Mouse (Mus musculus) gastrocnemius, adult 2 months (tissue): Measurements from ENCODE around the gene Tnk2. TPM values are rescaled to one million over a fixed set of nuclear protein-coding genes. Genes with fewer than 3 reads are reported as not detected.

Experiments used
- DNase-seq: peaks from one replicate; pipeline ENCODE4 v3.0.0; 2022
- H3K27ac ChIP-seq: fragments of 200-600 bp; 2 replicates; pipeline ENCODE4 v1.8.1; 2022; ENCODE audit warnings: mild to moderate bottlenecking
- H3K4me3 ChIP-seq: fragments of 200-600 bp; 2 replicates; pipeline ENCODE4 v1.8.1; 2022; ENCODE audit warnings: mild to moderate bottlenecking, moderate library complexity
- CTCF ChIP-seq: fragments of 200-600 bp; IDR thresholded peaks from 2 replicates; pipeline ENCODE4 v1.8.1; 2022; ENCODE audit warnings: antibody characterized with exemption, mild to moderate bottlenecking, moderate library complexity
- intact Hi-C: fragments of 180-260 bp; cut with DNase I; formaldehyde crosslinking; loops from one replicate; pipeline ENCODE4 v1.15.1; 2025
- total RNA-seq, 2 experiments: library from RNA; stranded (reverse); gene quantifications; 2 replicates each; pipeline ENCODE4 v1.2.3; 2021

Gene Tnk2
- total RNA-seq, 2 experiments from 2014 or later = 48.4 to 54.4 TPM

DNA sequence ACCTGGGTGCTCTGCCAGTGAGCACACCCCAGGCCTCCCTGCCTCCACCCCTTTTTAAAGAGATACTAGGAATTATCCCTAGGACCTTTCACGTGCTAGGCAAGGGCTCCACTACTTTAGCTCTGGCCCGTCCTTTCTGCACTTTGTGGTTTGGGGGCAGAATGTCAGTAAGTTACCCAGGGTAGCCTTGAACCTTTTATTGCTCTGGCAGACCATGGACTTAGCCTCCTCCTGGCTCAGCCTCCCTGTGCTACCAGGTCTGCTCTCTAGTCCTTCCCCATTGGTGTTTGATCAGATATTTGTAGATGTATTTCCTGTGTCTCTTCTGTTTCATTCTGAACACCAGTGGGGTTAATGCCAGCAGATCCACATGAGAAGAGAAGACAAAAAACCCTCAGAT lies 20.5 kb downstream of the Tnk2 start:
- intact Hi-C loops = no loop called here
- Histone ChIP-seq H3K27ac (peak overlapping the region; percentile 97), H3K4me3 (peak overlapping the region; percentile 82; the same call in 1 of the 2 replicates)
- TF ChIP-seq CTCF = no peak
- DNase-seq = no peak

- H3K27ac ChIP-seq = peak overlapping the region; percentile 97
- peak overlapping the region; percentile 61 for H3K4me3 ChIP-seq
- DNase-seq = peak; percentile 43
- TF ChIP-seq CTCF = no peak
- intact Hi-C loops = no loop called here
Observed at GRCm38 (mm10) chr16:32665851-32666665, 22.4 kb downstream of the Tnk2 start.

DNA sequence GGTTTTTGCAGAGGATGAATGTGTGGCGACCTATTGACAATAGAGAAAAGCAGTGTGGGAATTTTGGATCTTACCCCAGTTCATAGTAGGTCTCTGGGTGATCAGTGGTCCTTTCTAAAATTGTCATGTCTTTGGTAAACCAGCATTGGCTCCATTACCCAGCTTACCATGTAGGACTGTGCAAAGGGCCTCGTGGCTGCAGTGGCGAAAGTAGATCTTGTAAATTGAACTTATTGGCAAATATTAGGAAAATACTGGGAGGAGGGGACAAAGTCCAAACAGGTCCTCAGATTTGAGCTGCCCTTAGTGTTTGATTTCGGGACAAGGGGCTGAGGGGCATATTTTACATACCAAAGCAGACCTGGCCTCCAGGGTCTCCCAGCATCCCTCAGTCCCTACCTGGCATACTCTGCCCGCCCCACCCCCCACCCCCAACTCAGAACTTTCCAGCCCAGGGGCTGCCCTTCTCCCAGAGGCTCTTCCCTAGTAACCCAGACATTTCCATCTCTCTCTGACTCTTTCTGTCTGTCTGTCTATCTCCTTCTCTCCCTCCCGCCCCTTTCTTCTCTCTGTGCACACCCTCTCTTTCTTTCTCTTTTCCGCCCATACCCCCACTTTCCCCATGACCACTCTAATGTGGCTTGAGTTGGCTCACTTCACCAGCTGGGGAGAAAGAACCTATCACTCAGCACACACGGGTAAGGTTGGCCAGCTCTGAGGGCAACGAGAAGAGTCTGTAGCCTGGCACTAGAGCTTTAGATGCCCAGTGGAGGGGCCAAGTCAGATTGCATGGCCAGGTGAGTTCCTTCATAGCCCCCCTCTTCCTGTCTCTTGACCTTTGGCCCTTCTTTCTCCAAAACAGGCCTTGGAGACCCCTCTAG lies 23.2 kb downstream of the Tnk2 start:
- no peak for TF ChIP-seq CTCF
- intact Hi-C loops = no loop called here
- peak overlapping the region; percentile 97 for H3K27ac ChIP-seq
- no peak for DNase-seq
- peak overlapping the region; percentile 61 for H3K4me3 ChIP-seq

DNA sequence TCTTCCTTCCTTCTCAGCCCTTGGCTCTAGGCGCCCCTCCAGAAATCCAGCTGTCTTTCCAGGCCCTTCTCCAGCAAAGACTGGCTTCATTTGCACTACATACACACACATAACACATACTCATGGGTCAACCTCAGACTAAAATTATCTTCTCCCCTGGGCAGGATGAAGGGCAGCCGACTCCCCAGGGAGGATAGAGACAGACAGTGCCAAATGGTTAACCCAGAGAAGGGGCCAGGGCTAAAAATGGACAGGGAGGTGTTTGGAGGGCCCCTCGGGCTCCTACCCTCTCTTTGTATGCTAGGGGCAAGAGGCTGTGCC lies 23.8 kb downstream of the Tnk2 start:
- TF ChIP-seq CTCF = no peak
- peak; percentile 75 for DNase-seq
- Histone ChIP-seq H3K27ac (peak overlapping the region; percentile 97), H3K4me3 (peak overlapping the region; percentile 61)
- intact Hi-C loops = no loop called here

DNA sequence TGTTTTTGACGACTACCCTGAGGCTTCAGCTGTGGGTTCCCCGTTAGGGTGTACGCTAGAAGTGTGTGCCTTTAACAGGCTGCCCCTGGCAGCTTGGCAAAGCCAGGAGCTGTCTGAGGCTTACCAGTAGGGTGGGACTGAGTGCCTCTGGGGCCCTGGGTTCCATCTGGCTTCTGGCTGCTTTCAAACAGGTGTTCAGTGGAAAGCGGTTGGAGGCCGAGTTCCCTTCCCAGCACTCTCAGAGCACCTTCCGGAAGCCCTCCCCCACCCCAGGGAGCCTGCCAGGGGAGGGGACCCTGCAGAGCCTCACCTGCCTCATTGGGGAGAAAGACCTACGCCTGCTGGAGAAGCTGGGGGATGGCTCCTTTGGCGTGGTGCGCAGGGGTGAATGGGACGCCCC lies 24.4 kb downstream of the Tnk2 start:
- Histone ChIP-seq H3K4me3 (peak overlapping the region; percentile 61), H3K27ac (peak overlapping the region; percentile 97)
- peak; percentile 55 for DNase-seq
- no peak for TF ChIP-seq CTCF
- intact Hi-C loops = no loop called here

DNA sequence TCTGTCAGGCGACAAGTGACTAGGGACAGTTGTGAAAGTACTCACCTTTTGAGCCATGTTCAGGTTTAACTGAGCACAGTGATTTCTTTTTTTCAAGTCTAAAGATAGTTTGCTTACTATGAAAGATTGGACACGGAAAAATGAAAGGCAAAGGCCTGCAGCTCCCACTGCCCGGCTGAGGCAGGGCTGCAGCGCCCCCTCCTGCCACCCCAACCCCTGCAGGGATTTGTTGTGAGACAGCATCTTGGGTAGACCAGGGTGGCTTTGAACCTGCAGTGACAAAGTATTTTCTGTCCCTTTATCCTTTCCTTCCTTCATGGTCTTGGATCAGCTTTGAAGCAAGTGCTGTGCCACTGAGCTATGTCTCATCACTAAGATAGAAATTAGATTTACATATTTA lies 24.8 kb downstream of the Tnk2 start:
- intact Hi-C loops = no loop called here
- Histone ChIP-seq H3K27ac (peak overlapping the region; percentile 97), H3K4me3 (peak overlapping the region; percentile 61)
- DNase-seq = peak; percentile 65
- peak; percentile 54 for TF ChIP-seq CTCF

DNA sequence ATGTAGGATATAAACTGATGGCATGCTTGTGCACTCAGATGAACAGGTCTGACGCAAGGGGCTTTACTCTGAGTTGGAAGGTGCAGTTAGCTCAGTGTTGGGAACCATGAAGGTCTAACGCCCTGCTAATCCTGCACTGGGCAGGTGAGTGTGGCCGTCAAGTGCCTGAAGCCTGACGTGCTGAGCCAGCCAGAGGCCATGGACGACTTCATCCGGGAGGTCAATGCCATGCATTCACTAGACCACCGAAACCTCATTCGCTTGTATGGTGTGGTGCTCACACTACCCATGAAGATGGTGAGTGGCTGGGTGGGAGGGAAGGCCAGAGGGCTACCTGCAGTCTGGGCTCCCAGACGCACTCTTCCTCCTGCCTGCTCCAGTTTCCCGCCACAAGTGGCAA lies 25.6 kb downstream of the Tnk2 start:
- intact Hi-C loops = no loop called here
- TF ChIP-seq CTCF = no peak
- DNase-seq = no peak
- peak overlapping the region; percentile 97 for H3K27ac ChIP-seq
- H3K4me3 ChIP-seq = peak overlapping the region; percentile 24; the same call in 1 of the 2 replicates

- intact Hi-C loops = no loop called here
- TF ChIP-seq CTCF = no peak
- peak overlapping the region; percentile 97 for H3K27ac ChIP-seq
- no peak for DNase-seq
- no peak overlapping the region for H3K4me3 ChIP-seq
Observed at GRCm38 (mm10) chr16:32670354-32671124, 26.9 kb downstream of the Tnk2 start.

DNA sequence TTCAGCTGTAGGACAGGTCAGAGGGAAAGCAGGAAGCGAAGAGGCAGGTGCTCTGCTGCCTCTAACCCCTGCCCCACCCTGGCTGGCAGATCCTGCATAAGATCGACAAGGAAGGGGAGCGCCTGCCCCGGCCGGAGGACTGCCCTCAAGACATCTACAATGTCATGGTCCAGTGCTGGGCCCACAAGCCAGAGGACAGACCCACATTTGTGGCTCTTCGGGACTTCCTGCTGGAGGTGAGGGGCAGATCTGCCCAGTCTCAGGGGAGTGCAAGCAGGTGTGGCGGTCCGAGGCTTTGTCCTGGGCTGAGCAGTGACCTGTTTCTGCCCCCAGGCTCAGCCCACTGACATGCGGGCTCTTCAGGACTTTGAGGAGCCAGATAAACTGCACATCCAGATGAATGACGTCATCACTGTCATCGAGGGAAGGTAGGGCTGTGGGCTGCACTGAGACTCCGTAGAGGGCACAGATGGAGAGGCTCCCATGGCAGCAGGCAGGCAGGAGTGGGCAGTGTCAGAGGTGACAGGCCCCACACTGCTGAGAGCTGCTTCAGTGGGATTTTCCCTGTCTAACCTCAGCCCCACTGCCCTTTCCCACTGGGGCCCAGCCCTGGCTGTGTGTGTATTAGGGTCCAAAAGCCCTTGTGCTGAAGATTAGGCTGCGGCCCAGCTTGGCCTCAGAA lies 27.7 kb downstream of the Tnk2 start:
- no peak for TF ChIP-seq CTCF
- H3K4me3 ChIP-seq = peak overlapping the region; percentile 26; the same call in 1 of the 2 replicates
- DNase-seq = no peak
- intact Hi-C loops = no loop called here
- peak overlapping the region; percentile 97 for H3K27ac ChIP-seq

DNA sequence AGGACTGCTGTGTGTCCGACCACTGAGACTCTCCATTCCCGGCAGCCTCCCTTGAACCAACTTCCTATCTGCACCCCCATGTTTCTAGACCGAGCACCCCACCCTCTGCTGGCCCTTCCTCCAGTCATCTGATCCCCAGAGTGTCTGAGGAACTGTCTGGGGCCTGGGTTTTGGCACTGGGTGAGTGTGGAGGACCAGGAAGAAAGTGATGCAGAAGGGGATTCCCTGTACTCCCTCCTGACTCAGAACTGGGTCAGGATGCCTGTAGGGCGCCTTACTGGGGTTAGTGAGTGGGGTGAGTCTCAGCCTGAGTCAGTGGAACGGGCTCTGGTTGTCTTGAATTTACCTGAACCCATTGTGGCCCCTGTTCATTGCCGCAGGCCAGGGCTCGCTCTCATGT lies 28.6 kb downstream of the Tnk2 start:
- H3K27ac ChIP-seq = peak overlapping the region; percentile 97
- TF ChIP-seq CTCF = no peak
- intact Hi-C loops = no loop called here

DNA sequence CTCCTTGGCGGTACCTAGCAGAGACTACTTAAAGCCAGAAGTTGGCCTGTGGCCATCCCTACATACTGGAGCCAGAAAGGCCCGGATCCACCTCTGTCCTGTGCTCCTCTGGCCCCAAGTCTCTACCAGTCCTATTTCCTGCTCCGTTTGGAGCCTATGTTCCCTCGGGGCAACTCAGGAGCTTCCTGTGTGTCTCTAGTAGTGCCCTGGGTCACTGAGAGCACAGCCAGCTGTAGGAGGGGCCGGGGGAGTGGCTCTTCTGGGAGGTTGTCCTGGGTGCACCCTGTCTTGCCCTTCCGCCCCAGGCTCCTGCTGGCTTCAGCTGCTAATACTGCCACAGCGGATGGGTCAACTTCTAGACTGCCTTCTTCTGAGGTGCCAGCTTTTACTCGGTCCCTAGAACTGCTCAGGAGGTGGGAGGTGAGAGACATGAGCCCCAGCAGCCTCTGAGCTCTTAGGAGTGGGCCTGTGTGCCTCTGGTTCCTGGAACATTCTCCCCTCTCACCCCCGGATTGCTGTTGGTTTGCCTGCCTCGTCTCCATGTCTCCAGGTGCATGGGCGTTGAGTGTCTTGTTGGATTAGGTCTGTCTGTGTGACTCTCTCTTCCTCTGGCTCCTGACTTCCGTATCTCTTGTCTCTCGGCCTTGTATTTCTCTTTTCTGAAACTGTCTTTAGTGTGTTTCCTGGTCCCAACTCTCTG lies 29.3 kb downstream of the Tnk2 start:
- Histone ChIP-seq H3K27ac (peak overlapping the region; percentile 97), H3K4me3 (peak overlapping the region; percentile 59)
- intact Hi-C loops = no loop called here
- peak; percentile 78 for DNase-seq
- no peak for TF ChIP-seq CTCF

More for the DNA sequence above, 28.6 kb downstream of the Tnk2 start:
- H3K4me3 ChIP-seq = peak overlapping the region; percentile 59
- peak; percentile 28 for DNase-seq
